Mouse (Mus musculus) CH12.LX (cell line): ENCODE results near the gene 1110059E24Rik. TPM values are rescaled to one million over a fixed set of nuclear protein-coding genes. Genes with fewer than 3 reads are reported as not detected.

Source experiments
- DNase-seq: peaks from one replicate; pipeline ENCODE4 v3.0.0-alpha.2; 2013; ENCODE audit errors: extremely low read depth
- H3K27ac ChIP-seq: 2 replicates; pipeline ENCODE4 v1.5.1; 2012; ENCODE audit warnings: low read depth, mild to moderate bottlenecking, control low read depth, moderate library complexity; ENCODE audit not compliant: insufficient read depth
- H3K27me3 ChIP-seq: replicated peaks from 2 replicates; pipeline ENCODE3; 2012; ENCODE audit warnings: inconsistent platforms
- H3K36me3 ChIP-seq, 2 experiments: replicated peaks in 1 of 2; 2 replicates each; pipeline versions ENCODE3 to v1.6.1; 2012; ENCODE audit warnings: inconsistent platforms in 1 of 2, low read length in 1 of 2, mild to moderate bottlenecking in 1 of 2, mixed read lengths in 1 of 2, moderate library complexity in 1 of 2; ENCODE audit not compliant: control insufficient read depth in 1 of 2, insufficient read depth in 1 of 2
- H3K4me1 ChIP-seq, 2 experiments: 2 replicates each; pipeline ENCODE4 v1.6.1; 2012; ENCODE audit warnings: inconsistent platforms in 1 of 2, moderate library complexity in 1 of 2; ENCODE audit not compliant: insufficient read depth in 2 of 2, control insufficient read depth in 1 of 2
- H3K4me2 ChIP-seq: 2 replicates; pipeline ENCODE4 v1.6.1; 2012; ENCODE audit warnings: low read depth, mild to moderate bottlenecking, control low read depth; ENCODE audit not compliant: poor library complexity, insufficient read depth, severe bottlenecking
- H3K4me3 ChIP-seq, 3 experiments: fragments of 150-350 bp in 1 of 3; sonication (generic) in 1 of 3; replicated peaks in 1 of 3; 2 replicates each; pipeline versions ENCODE3 to v1.5.1; 2011 to 2012; ENCODE audit warnings: low read depth in 2 of 3, low read length in 2 of 3, mild to moderate bottlenecking in 2 of 3, moderate library complexity in 2 of 3, control low read depth in 1 of 3, improper control_type of control experiment in 1 of 3, inconsistent platforms in 1 of 3, mixed read lengths in 1 of 3; ENCODE audit not compliant: poor library complexity in 1 of 3
- H3K79me2 ChIP-seq: replicated peaks from 2 replicates; pipeline ENCODE4 v1.6.1; 2012; ENCODE audit warnings: mild to moderate bottlenecking, moderate library complexity; ENCODE audit not compliant: control insufficient read depth, poor library complexity, insufficient read depth, severe bottlenecking; ENCODE audit errors: extremely low read depth
- H3K9ac ChIP-seq: 2 replicates; pipeline ENCODE4 v1.6.1; 2012; ENCODE audit warnings: low read depth, mild to moderate bottlenecking, control low read depth, moderate library complexity; ENCODE audit not compliant: insufficient read depth
- H3K9me3 ChIP-seq: replicated peaks from 2 replicates; pipeline ENCODE3; 2012; ENCODE audit warnings: low read length, inconsistent platforms, mixed read lengths
- CHD2 ChIP-seq: IDR thresholded peaks from 2 replicates; pipeline ENCODE4 v1.6.1; 2011; ENCODE audit warnings: low read length, improper control_type of control experiment
- CTCF ChIP-seq, 2 experiments: IDR thresholded peaks in 1 of 2; conservative IDR thresholded peaks in 1 of 2; 2 replicates each; pipeline ENCODE4 v1.5.1; 2011 to 2012; ENCODE audit warnings: low read depth in 2 of 2, low read length in 2 of 2, improper control_type of control experiment in 1 of 2, inconsistent platforms in 1 of 2, mild to moderate bottlenecking in 1 of 2, moderate library complexity in 1 of 2
- EP300 ChIP-seq: IDR thresholded peaks from 2 replicates; pipeline ENCODE4 v1.6.1; 2011; ENCODE audit warnings: low read length, improper control_type of control experiment
- ETS1 ChIP-seq: conservative IDR thresholded peaks from 2 replicates; pipeline ENCODE4 v1.6.1; 2012; ENCODE audit warnings: low read depth, mild to moderate bottlenecking, inconsistent platforms, low read length, improper control_type of control experiment, moderate library complexity
- HCFC1 ChIP-seq: IDR thresholded peaks from 2 replicates; pipeline ENCODE4 v1.6.1; 2012; ENCODE audit warnings: low read depth, mild to moderate bottlenecking, inconsistent platforms, low read length, improper control_type of control experiment
- IRF4 ChIP-seq: IDR thresholded peaks from 2 replicates; pipeline ENCODE4 v1.6.1; 2014; ENCODE audit warnings: low read depth, mild to moderate bottlenecking, inconsistent platforms, low read length, improper control_type of control experiment
- JUN ChIP-seq: IDR thresholded peaks from 2 replicates; pipeline ENCODE4 v1.6.1; 2011; ENCODE audit warnings: low read depth, mild to moderate bottlenecking, low read length, improper control_type of control experiment, moderate library complexity; ENCODE audit not compliant: insufficient read depth
- JUND ChIP-seq: conservative IDR thresholded peaks from 2 replicates; pipeline ENCODE4 v1.6.1; 2011; ENCODE audit warnings: low read depth, low read length, improper control_type of control experiment
- KAT2A ChIP-seq: IDR thresholded peaks from 2 replicates; pipeline ENCODE4 v1.6.1; 2012; ENCODE audit warnings: low read length, improper control_type of control experiment, inconsistent platforms; ENCODE audit not compliant: insufficient replicate concordance
- MAFK ChIP-seq: IDR thresholded peaks from 2 replicates; pipeline ENCODE4 v1.6.1; 2011; ENCODE audit warnings: low read length, improper control_type of control experiment; ENCODE audit not compliant: insufficient replicate concordance
- MAZ ChIP-seq: IDR thresholded peaks from 2 replicates; pipeline ENCODE4 v1.6.1; 2012; ENCODE audit warnings: low read depth, mild to moderate bottlenecking, inconsistent platforms, low read length, improper control_type of control experiment, moderate library complexity
- NRF1 ChIP-seq: IDR thresholded peaks from 2 replicates; pipeline ENCODE4 v1.6.1; 2014; ENCODE audit warnings: low read depth, mild to moderate bottlenecking, inconsistent platforms, low read length, improper control_type of control experiment, moderate library complexity
- PAX5 ChIP-seq: IDR thresholded peaks from 2 replicates; pipeline ENCODE4 v1.6.1; 2012; ENCODE audit warnings: low read length, inconsistent platforms, mixed read lengths
- POLR2A ChIP-seq: IDR thresholded peaks from 2 replicates; pipeline ENCODE4 v1.6.1; 2011; ENCODE audit warnings: low read depth, mild to moderate bottlenecking, improper control_type of control experiment, low read length
- POLR2AphosphoS2 ChIP-seq: IDR thresholded peaks from 2 replicates; pipeline ENCODE4 v1.6.1; 2011; ENCODE audit warnings: low read depth, low read length, improper control_type of control experiment
- RAD21 ChIP-seq: IDR thresholded peaks from 2 replicates; pipeline ENCODE4 v1.6.1; 2011; ENCODE audit warnings: low read depth, mild to moderate bottlenecking, low read length, improper control_type of control experiment, moderate library complexity
- RCOR1 ChIP-seq: conservative IDR thresholded peaks from 2 replicates; pipeline ENCODE4 v1.6.1; 2012; ENCODE audit warnings: low read depth, mild to moderate bottlenecking, inconsistent platforms, low read length, improper control_type of control experiment
- SMC3 ChIP-seq: IDR thresholded peaks from 2 replicates; pipeline ENCODE4 v1.6.1; 2011; ENCODE audit warnings: low read depth, low read length, improper control_type of control experiment
- TBP ChIP-seq: conservative IDR thresholded peaks from 2 replicates; pipeline ENCODE4 v1.6.1; 2011; ENCODE audit warnings: low read depth, low read length, improper control_type of control experiment
- TCF12 ChIP-seq: IDR thresholded peaks from 2 replicates; pipeline ENCODE4 v1.6.1; 2014; ENCODE audit warnings: low read depth, mild to moderate bottlenecking, inconsistent platforms, low read length, improper control_type of control experiment
- UBTF ChIP-seq: IDR thresholded peaks from 2 replicates; pipeline ENCODE4 v1.6.1; 2012; ENCODE audit warnings: low read depth, mild to moderate bottlenecking, inconsistent platforms, low read length, improper control_type of control experiment, moderate library complexity
- USF1 ChIP-seq: IDR thresholded peaks from 2 replicates; pipeline ENCODE4 v1.6.1; 2014; ENCODE audit warnings: low read depth, mild to moderate bottlenecking, inconsistent platforms, low read length, improper control_type of control experiment
- USF2 ChIP-seq: conservative IDR thresholded peaks from 2 replicates; pipeline ENCODE4 v1.6.1; 2011; ENCODE audit warnings: low read depth, low read length, improper control_type of control experiment
- ZKSCAN1 ChIP-seq: IDR thresholded peaks from 2 replicates; pipeline ENCODE4 v1.6.1; 2012; ENCODE audit warnings: low read depth, inconsistent platforms, low read length, improper control_type of control experiment, borderline replicate concordance
- ZNF384 ChIP-seq: IDR thresholded peaks from 2 replicates; pipeline ENCODE4 v1.6.1; 2012; ENCODE audit warnings: low read depth, low read length, improper control_type of control experiment, inconsistent platforms
- dilution Hi-C: fragments of 300-500 bp; cut with MboI; formaldehyde crosslinking; loops from 2 replicates; pipeline ENCODE4 v1.14.3; 2020; ENCODE audit warnings: low sequenced_read_pairs; ENCODE audit not compliant: extremely low pct_unique_long_range_greater_than_20kb, extremely low pct_ligation_motif_present
- in situ Hi-C: fragments of 300-500 bp; cut with MboI; formaldehyde crosslinking; loops from 3 replicates; pipeline ENCODE4 v1.14.3; 2019; ENCODE audit warnings: low sequenced_read_pairs, low pct_ligation_motif_present, low pct_unique_long_range_greater_than_20kb, mixed read lengths
- polyA plus RNA-seq: library from polyadenylated mRNA; unstranded; fragments of >175 nt; gene quantifications from 2 replicates; pipeline ENCODE4 v1.2.1, GENCODE M21; 2012; ENCODE audit warnings: low read depth; ENCODE audit not compliant: insufficient read length
- total RNA-seq, 2 experiments: library from RNA; depleted of rRNA; stranded (reverse); fragments of 300-350 nt in 1 of 2; fragments of >200 nt in 1 of 2; gene quantifications; 2 replicates each; pipeline ENCODE4 v1.2.3; 2012 to 2014

Gene 1110059E24Rik
- total and polyA plus RNA-seq, 3 experiments: 25.5 to 106 (median 38.8) TPM

DNA sequence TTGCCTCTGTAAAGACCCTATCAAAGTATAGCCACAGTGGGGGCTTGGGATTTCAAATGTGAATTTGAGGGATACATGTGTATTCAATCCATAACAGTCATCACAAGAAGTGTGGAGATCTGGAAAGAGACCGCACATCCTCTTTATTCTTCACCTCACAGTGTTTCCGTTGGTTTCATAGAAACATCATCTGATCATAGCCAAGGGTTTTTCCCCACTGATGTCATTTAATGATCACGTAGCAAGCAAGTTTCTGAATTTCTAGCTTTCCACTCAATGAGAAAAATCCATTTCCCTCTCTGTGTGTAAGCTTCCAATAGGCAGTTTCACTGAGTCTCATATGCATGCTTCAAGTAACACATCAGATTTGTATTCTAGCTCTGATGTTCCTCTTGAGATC lies 103.1 kb downstream of the 1110059E24Rik start:
- in situ Hi-C loops (loop anchor here (25.0 kb wide), 1 partner anchor 763 kb away; no protein-coding TSS in a partner anchor), dilution Hi-C loops (no loop called here)
- no peaks in the 10 kb centered on the region for H3K36me3 ChIP-seq

DNA sequence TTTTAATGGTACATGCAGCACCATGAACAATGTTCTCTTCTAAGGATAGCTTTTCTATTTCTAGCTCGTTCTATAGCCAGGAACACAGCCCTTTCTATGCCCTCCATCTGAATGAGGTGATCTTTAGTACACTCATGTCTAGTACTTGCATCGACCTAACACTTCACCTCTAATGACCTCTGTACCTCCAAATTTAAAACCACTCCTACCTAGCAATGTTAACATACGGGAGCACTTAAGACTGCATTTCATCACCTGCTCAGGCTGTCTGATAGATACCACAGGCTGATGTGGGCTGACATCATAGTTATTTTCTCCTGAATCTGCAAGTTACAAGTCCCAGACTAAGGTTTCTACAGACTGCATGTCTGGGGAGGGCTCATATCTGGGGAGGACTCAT lies 103.8 kb downstream of the 1110059E24Rik start:
- Histone ChIP-seq H3K79me2 (no peaks in the 10 kb centered on the region), H3K4me1 (peaks cover 2 to 9% of the 10 kb centered on the region in 2 experiments; a peak in 2 of 4 replicates), H3K9me3 (no peaks in the 10 kb centered on the region), H3K36me3 (no peaks in the 10 kb centered on the region), H3K27me3 (no peaks in the 10 kb centered on the region), H3K4me2 (no peak overlapping the region), H3K9ac (no peak overlapping the region), H3K4me3 (no peak overlapping the region), H3K27ac (no peak overlapping the region)
- DNase-seq: no peak
- in situ Hi-C loops: no loop called here
- dilution Hi-C loops: no loop called here
- TF ChIP-seq CTCF (conservative IDR thresholded peaks at IDR 0.05 in 1 of 2, IDR thresholded peaks at IDR 0.05 in 1 of 2; ENCODE audit: low read depth in 2 of 2, low read length in 2 of 2) (no peak), RAD21 (no peak), USF2 (no peak), UBTF (no peak), POLR2AphosphoS2 (no peak), RCOR1 (no peak), JUN (no peak), ZKSCAN1 (no peak), SMC3 (no peak), MAFK (no peak), POLR2A (no peak), JUND (no peak)

More for the DNA sequence above, 103.1 kb downstream of the 1110059E24Rik start:
- no peak overlapping the region for H3K9ac ChIP-seq
- no peaks in the 10 kb centered on the region for H3K27me3 ChIP-seq
- no peak overlapping the region for H3K4me2 ChIP-seq
- no peak overlapping the region for H3K27ac ChIP-seq
- DNase-seq: no peak
- peaks cover 2 to 9% of the 10 kb centered on the region in 2 experiments; a peak in 2 of 4 replicates for H3K4me1 ChIP-seq
- no peak overlapping the region for H3K4me3 ChIP-seq
- no peak for TF ChIP-seq TBP
- no peak for TF ChIP-seq POLR2AphosphoS2
- no peak for TF ChIP-seq IRF4
- no peak for TF ChIP-seq TCF12
- no peak for TF ChIP-seq NRF1
- TF ChIP-seq KAT2A: no peak
- TF ChIP-seq MAZ: no peak
- TF ChIP-seq RAD21: no peak
- no peak for TF ChIP-seq ZNF384
- no peak for TF ChIP-seq USF1
- no peak for TF ChIP-seq PAX5
- no peak for TF ChIP-seq HCFC1
- TF ChIP-seq RCOR1: 0 out of 2 replicates have a peak, but pooled peaks have one; percentile 25
- TF ChIP-seq JUND: no peak
- TF ChIP-seq CHD2: no peak
- peak; percentile 63 for TF ChIP-seq EP300
- peak; percentile 50; the same call in 1 of the 2 replicates for TF ChIP-seq ETS1
- no peaks in the 10 kb centered on the region for H3K9me3 ChIP-seq
- no peaks in the 10 kb centered on the region for H3K79me2 ChIP-seq
